Mouse (Mus musculus) ovary, postnatal 14 days (tissue): ENCODE measurements around the gene Tac2.
"Not testable (repeated sequence)": the region's sequence is repeated elsewhere in the genome, so short reads cannot be mapped to it uniquely, and the experiment has no call there.

Source experiments
- DNase-seq: peaks from one replicate; pipeline ENCODE4 v3.0.0; 2022; ENCODE audit warnings: low spot score

Gene Tac2

GRCm38 (mm10) chr10:127759181-127760110 is 35.2 kb downstream of the Tac2 start, which contains the start of the genes Rdh1 and Rdh16f1:
Rdh1 (plus strand) TSS chr10:127759721.
Rdh16f1 (plus strand) TSS chr10:127759787.
- DNase-seq = no peak

- not testable (repeated sequence) for DNase-seq
Observed at GRCm38 (mm10) chr10:127762926-127763325, 38.6 kb downstream of the Tac2 start.

- DNase-seq = no peak
Observed at GRCm38 (mm10) chr10:127763914-127764680, 39.8 kb downstream of the Tac2 start.

GRCm38 (mm10) chr10:127766564-127766963 is 42.3 kb downstream of the Tac2 start:
- DNase-seq = no peak

GRCm38 (mm10) chr10:127776011-127776410 is 51.7 kb downstream of the Tac2 start, which contains the start of gene Rdh9:
Rdh9 (plus strand) TSS chr10:127776386.
- no peak for DNase-seq
